Comparison of ENCODE assay signal across 26 mouse cellular contexts in genomic region chr13:48922712-48923111, GRCm38 (mm10). TPM values are rescaled to one million over a fixed set of nuclear protein-coding genes. Genes with fewer than 3 reads are reported as not detected.
A peak's percentile ranks its signal among the peaks of the same experiment; 100 is the strongest.
DNase-seq lines count a peak whose midpoint lies in the region; ATAC-seq and TF ChIP-seq lines count a peak whose summit lies in the region.
"Had no signal": no experiment of that assay in that cellular context is flagged by ENCODE, and none has a peak within 500 bp of the region (broad histone marks: within the 10 kb centered on the region; RNA-seq: fewer than 3 reads in every experiment).

No protein-coding gene starts in this region.

- no peak overlapping the region for H3K9ac ChIP-seq in forebrain, embryonic 13.5 days
- peak overlapping the region; percentile 6; the same call in 1 of the 2 replicates for H3K9ac ChIP-seq in heart, embryonic 13.5 days
- no peak overlapping the region for H3K9ac ChIP-seq in liver, adult 2 months (ENCODE audit: low read depth, low read length)
- H3K9ac ChIP-seq in liver, embryonic 12.5 days, result no peak overlapping the region
- no peak overlapping the region for H3K9ac ChIP-seq in neural tube, embryonic 14.5 days (replicated peaks; ENCODE audit: low read depth, low read length)
- no peak overlapping the region for H3K9ac ChIP-seq in neural tube, embryonic 15.5 days (replicated peaks)
- H3K9ac ChIP-seq: embryonic facial prominence, embryonic 12.5 days; forebrain, embryonic 12.5 days; forebrain, embryonic 15.5 days had no signal

- TF ChIP-seq POLR2A in liver, adult 2 months (IDR thresholded peaks at IDR 0.05; ENCODE audit: extremely low read depth, insufficient read depth, low read length), result no peak

- H3K36me3 ChIP-seq in forebrain, embryonic 13.5 days (ENCODE audit: poor library complexity, severe bottlenecking), result peaks cover 55% of the 10 kb centered on the region
- H3K36me3 ChIP-seq in forebrain, embryonic 10.5 days (replicated peaks), result peaks cover 79% of the 10 kb centered on the region
- H3K36me3 ChIP-seq in heart, embryonic 13.5 days, result peaks cover 74% of the 10 kb centered on the region
- peaks cover 20% of the 10 kb centered on the region for H3K36me3 ChIP-seq in liver, adult 2 months (ENCODE audit: control insufficient read depth, insufficient read depth, low read length)
- H3K36me3 ChIP-seq in liver, embryonic 12.5 days, result peaks cover 89% of the 10 kb centered on the region
- peaks cover 20% of the 10 kb centered on the region for H3K36me3 ChIP-seq in neural tube, embryonic 14.5 days (ENCODE audit: control insufficient read depth, insufficient read depth, low read length)
- peaks cover 36% of the 10 kb centered on the region for H3K36me3 ChIP-seq in neural tube, embryonic 15.5 days

- no peak for TF ChIP-seq CTCF in liver, adult 2 months (IDR thresholded peaks at IDR 0.05; ENCODE audit: low read depth, low read length)

- H3K4me1 ChIP-seq in forebrain, embryonic 13.5 days, result no peaks in the 10 kb centered on the region
- H3K4me1 ChIP-seq in forebrain, embryonic 10.5 days, result no peaks in the 10 kb centered on the region
- peaks cover 44% of the 10 kb centered on the region for H3K4me1 ChIP-seq in heart, embryonic 13.5 days
- H3K4me1 ChIP-seq in liver, adult 2 months (ENCODE audit: control insufficient read depth, insufficient read depth, low read length), result peaks cover 40% of the 10 kb centered on the region
- peaks cover 16% of the 10 kb centered on the region; the same call in 1 of the 2 replicates for H3K4me1 ChIP-seq in liver, embryonic 12.5 days
- H3K4me1 ChIP-seq in neural tube, embryonic 14.5 days (ENCODE audit: control insufficient read depth, insufficient read depth, low read length), result no peaks in the 10 kb centered on the region
- no peaks in the 10 kb centered on the region for H3K4me1 ChIP-seq in neural tube, embryonic 15.5 days
- H3K4me1 ChIP-seq: embryonic facial prominence, embryonic 10.5 days; embryonic facial prominence, embryonic 12.5 days; forebrain, embryonic 12.5 days; forebrain, embryonic 15.5 days had no signal

- 95% methylated on average over 2 of the region's 2 CpGs for WGBS in forebrain, embryonic 13.5 days
- WGBS in forebrain, embryonic 10.5 days, result 98% methylated on average over 2 of the region's 2 CpGs
- 85% methylated on average over 2 of the region's 2 CpGs for WGBS in heart, embryonic 13.5 days
- WGBS in liver, adult 2 months, result 14% methylated on average over 2 of the region's 2 CpGs
- WGBS in liver, embryonic 12.5 days (ENCODE audit: insufficient replicate concordance), result 87% methylated on average over 2 of the region's 2 CpGs
- 66% methylated on average over 2 of the region's 2 CpGs for WGBS in neural tube, embryonic 14.5 days
- 83% methylated on average over 2 of the region's 2 CpGs for WGBS in neural tube, embryonic 15.5 days

- H3K79me2 ChIP-seq in liver, adult 2 months (ENCODE audit: control insufficient read depth, insufficient read depth, low read length), result peaks cover 9% of the 10 kb centered on the region; the same call in 1 of the 2 replicates

- no peak overlapping the region for H3K4me2 ChIP-seq in forebrain, embryonic 13.5 days
- no peak overlapping the region for H3K4me2 ChIP-seq in heart, embryonic 13.5 days
- no peak overlapping the region for H3K4me2 ChIP-seq in liver, embryonic 12.5 days
- no peak overlapping the region for H3K4me2 ChIP-seq in neural tube, embryonic 14.5 days (ENCODE audit: low read depth, low read length)
- no peak overlapping the region for H3K4me2 ChIP-seq in neural tube, embryonic 15.5 days
- H3K4me2 ChIP-seq: embryonic facial prominence, embryonic 12.5 days; forebrain, embryonic 12.5 days; forebrain, embryonic 15.5 days had no signal

- H3K27me3 ChIP-seq in forebrain, embryonic 13.5 days, result no peaks in the 10 kb centered on the region
- no peaks in the 10 kb centered on the region for H3K27me3 ChIP-seq in forebrain, embryonic 10.5 days (ENCODE audit: poor library complexity, severe bottlenecking)
- H3K27me3 ChIP-seq in heart, embryonic 13.5 days (replicated peaks), result no peaks in the 10 kb centered on the region
- no peaks in the 10 kb centered on the region for H3K27me3 ChIP-seq in liver, adult 2 months (ENCODE audit: control insufficient read depth, insufficient read depth, low read length)
- H3K27me3 ChIP-seq in liver, embryonic 12.5 days (replicated peaks), result no peaks in the 10 kb centered on the region
- no peaks in the 10 kb centered on the region for H3K27me3 ChIP-seq in neural tube, embryonic 14.5 days (ENCODE audit: control insufficient read depth, insufficient read depth, low read length)
- no peaks in the 10 kb centered on the region for H3K27me3 ChIP-seq in neural tube, embryonic 15.5 days (replicated peaks)
- H3K27me3 ChIP-seq: CH12.LX; embryonic facial prominence, embryonic 12.5 days; forebrain, embryonic 12.5 days; forebrain, embryonic 15.5 days; Patski had no signal

- H3K4me3 ChIP-seq in forebrain, embryonic 13.5 days, result no peak overlapping the region
- H3K4me3 ChIP-seq in forebrain, embryonic 10.5 days, result no peak overlapping the region
- no peak overlapping the region for H3K4me3 ChIP-seq in heart, embryonic 13.5 days
- no peak overlapping the region for H3K4me3 ChIP-seq in liver, adult 2 months (ENCODE audit: insufficient read depth, low read depth, low read length)
- no peak overlapping the region for H3K4me3 ChIP-seq in liver, embryonic 12.5 days
- no peak overlapping the region for H3K4me3 ChIP-seq in neural tube, embryonic 14.5 days (ENCODE audit: low read depth, low read length)
- H3K4me3 ChIP-seq in neural tube, embryonic 15.5 days (replicated peaks), result no peak overlapping the region
- H3K4me3 ChIP-seq: embryonic facial prominence, embryonic 10.5 days; embryonic facial prominence, embryonic 12.5 days; forebrain, embryonic 12.5 days; forebrain, embryonic 15.5 days had no signal

- H3K9me3 ChIP-seq in forebrain, embryonic 13.5 days (replicated peaks), result no peaks in the 10 kb centered on the region
- no peaks in the 10 kb centered on the region for H3K9me3 ChIP-seq in forebrain, embryonic 10.5 days
- H3K9me3 ChIP-seq in heart, embryonic 13.5 days, result no peaks in the 10 kb centered on the region
- H3K9me3 ChIP-seq in liver, embryonic 12.5 days (replicated peaks), result no peaks in the 10 kb centered on the region
- H3K9me3 ChIP-seq in neural tube, embryonic 14.5 days (ENCODE audit: control insufficient read depth, low read length), result no peaks in the 10 kb centered on the region
- H3K9me3 ChIP-seq in neural tube, embryonic 15.5 days (replicated peaks), result no peaks in the 10 kb centered on the region
- H3K9me3 ChIP-seq: embryonic facial prominence, embryonic 10.5 days; embryonic facial prominence, embryonic 12.5 days; forebrain, embryonic 12.5 days; forebrain, embryonic 15.5 days; G1E had no signal

- ATAC-seq in forebrain, embryonic 13.5 days, result no peak
- no peak for ATAC-seq in heart, embryonic 13.5 days (ENCODE audit: extremely low read depth, insufficient number of reproducible peaks, low FRiP score, low TSS enrichment)
- ATAC-seq in liver, embryonic 12.5 days, result no peak
- ATAC-seq in neural tube, embryonic 14.5 days (ENCODE audit: low read depth), result no peak
- no peak for ATAC-seq in neural tube, embryonic 15.5 days (ENCODE audit: low FRiP score)
- ATAC-seq: activated CD4-positive, CD25-positive, alpha-beta regulatory T cell, adult 4 months; CD4-positive, CD25-positive, alpha-beta regulatory T cell, adult 4 months; forebrain, embryonic 15.5 days; Patski had no signal

- DNase-seq in forebrain, embryonic 10.5 days (ENCODE audit: extremely low spot score, low spot score), result no peak
- DNase-seq in heart, adult 9 months (ENCODE audit: low spot score in 2 of 2), result no peak
- peak; percentile 94 for DNase-seq in liver, adult 2 months (ENCODE audit: extremely low read depth, low read depth, low spot score)
- DNase-seq: adrenal gland, adult 8-10 months; adrenal gland, postnatal 14 days; adrenal gland, postnatal 36 days; B cell, adult 2 months; cerebellum, adult 11-12 months; cerebellum, adult 2 months; cerebellum, adult 9-10 months; cerebellum, postnatal 10 days; cerebellum, postnatal 25 days had no signal

- H3K27ac ChIP-seq in forebrain, embryonic 13.5 days, result peak overlapping the region; percentile 44; the same call in 1 of the 2 replicates
- H3K27ac ChIP-seq in forebrain, embryonic 10.5 days, result no peak overlapping the region
- H3K27ac ChIP-seq in heart, embryonic 13.5 days (replicated peaks), result no peak overlapping the region
- peak overlapping the region; percentile 40 for H3K27ac ChIP-seq in liver, adult 2 months (replicated peaks; ENCODE audit: insufficient read depth, low read depth, low read length)
- H3K27ac ChIP-seq in liver, embryonic 12.5 days, result no peak overlapping the region
- 0 out of 2 replicates have a peak overlapping the region, but pooled peaks have one; percentile 10 for H3K27ac ChIP-seq in neural tube, embryonic 14.5 days (ENCODE audit: low read depth, low read length)
- no peak overlapping the region; the same call in 1 of the 2 replicates for H3K27ac ChIP-seq in neural tube, embryonic 15.5 days (replicated peaks)
- H3K27ac ChIP-seq: embryonic facial prominence, embryonic 10.5 days; embryonic facial prominence, embryonic 12.5 days; forebrain, embryonic 12.5 days had no signal

RNA-seq across cellular contexts. Expression of gene Fam120a, which starts 45.1 kb away (rescaled TPM):
- polyA plus RNA-seq in forebrain, embryonic 13.5 days (2015; fragmentation: Nextera tagmentation; extraction: Ambion mirVana), result 16.0 and 16.3 TPM in 2 replicates
- 13.7 and 14.5 TPM in 2 replicates for polyA plus RNA-seq in forebrain, embryonic 10.5 days (2016; fragmentation: Nextera tagmentation; extraction: Ambion mirVana)
- 17.2 and 17.8 TPM in 2 replicates for polyA plus RNA-seq in heart, embryonic 13.5 days (2015; fragmentation: Nextera tagmentation; extraction: Ambion mirVana)
- 45.1 and 59.3 TPM in 2 replicates for total RNA-seq in liver, adult 2 months (2014; rRNA removed)
- polyA plus RNA-seq in liver, adult 2 months (2012; rRNA removed), result 40.1 and 40.6 TPM in 2 replicates
- 19.5 and 20.1 TPM in 2 replicates for polyA plus RNA-seq in liver, embryonic 12.5 days (2016; fragmentation: Nextera tagmentation; extraction: Ambion mirVana)
- polyA plus RNA-seq in neural tube, embryonic 14.5 days (2014; fragmentation: Nextera tagmentation; extraction: Ambion mirVana), result 16.5 and 18.4 TPM in 2 replicates
- 11.5 and 13.4 TPM in 2 replicates for polyA plus RNA-seq in neural tube, embryonic 15.5 days (2015; fragmentation: Nextera tagmentation; extraction: Ambion mirVana)

RNA-seq across cellular contexts. Expression of gene Phf2, which starts 51.8 kb away (rescaled TPM):
- polyA plus RNA-seq in forebrain, embryonic 13.5 days (2015; fragmentation: Nextera tagmentation; extraction: Ambion mirVana), result 10.6 and 10.9 TPM in 2 replicates
- polyA plus RNA-seq in forebrain, embryonic 10.5 days (2016; fragmentation: Nextera tagmentation; extraction: Ambion mirVana), result 7.7 TPM in 2 replicates
- 3.6 and 4.3 TPM in 2 replicates for polyA plus RNA-seq in heart, embryonic 13.5 days (2015; fragmentation: Nextera tagmentation; extraction: Ambion mirVana)
- 3.0 and 4.1 TPM in 2 replicates for total RNA-seq in liver, adult 2 months (2014; rRNA removed)
- polyA plus RNA-seq in liver, adult 2 months (2012; rRNA removed), result 5.8 and 6.7 TPM in 2 replicates
- 2.9 and 3.1 TPM in 2 replicates for polyA plus RNA-seq in liver, embryonic 12.5 days (2016; fragmentation: Nextera tagmentation; extraction: Ambion mirVana)
- 10.7 and 11.7 TPM in 2 replicates for polyA plus RNA-seq in neural tube, embryonic 14.5 days (2014; fragmentation: Nextera tagmentation; extraction: Ambion mirVana)
- 6.3 and 6.6 TPM in 2 replicates for polyA plus RNA-seq in neural tube, embryonic 15.5 days (2015; fragmentation: Nextera tagmentation; extraction: Ambion mirVana)

Comparison
In these comparisons a context has a peak if more than half of its experiments do, and no peak if none do; other contexts are left out.
1. H3K27ac ChIP-seq: peak in forebrain, embryonic 13.5 days (single experiment), liver, adult 2 months (single experiment) and neural tube, embryonic 14.5 days (single experiment); none in forebrain, embryonic 10.5 days (single experiment), heart, embryonic 13.5 days (single experiment), liver, embryonic 12.5 days (single experiment) and neural tube, embryonic 15.5 days (single experiment).